Mouse (Mus musculus) forebrain, embryonic 16.5 days (tissue): ENCODE data around the gene Bad. TPM values are rescaled to one million over a fixed set of nuclear protein-coding genes. Genes with fewer than 3 reads are reported as not detected.

Experiments
- ATAC-seq: fragments of 200-750 bp; cut with Nextera tagmentation; 2 replicates; pipeline ENCODE4 v1.8.0; 2017; ENCODE audit warnings: mild to moderate bottlenecking, moderate library complexity
- H3K27ac ChIP-seq: fragments of 300-500 bp; sonication (generic); 2 replicates; pipeline ENCODE4 v1.5.1; 2014; ENCODE audit warnings: low read length, control low read depth
- H3K27me3 ChIP-seq: fragments of 300-500 bp; sonication (generic); replicated peaks from 2 replicates; pipeline ENCODE4 v1.6.1; 2014; ENCODE audit warnings: low read length; ENCODE audit not compliant: control insufficient read depth, insufficient read depth
- H3K36me3 ChIP-seq: fragments of 300-500 bp; sonication (generic); 2 replicates; pipeline ENCODE4 v1.6.1; 2014; ENCODE audit not compliant: control insufficient read depth, insufficient read depth
- H3K4me1 ChIP-seq: fragments of 300-500 bp; sonication (generic); replicated peaks from 2 replicates; pipeline ENCODE4 v1.6.1; 2014; ENCODE audit warnings: low read length; ENCODE audit not compliant: control insufficient read depth, insufficient read depth
- H3K4me2 ChIP-seq: fragments of 300-500 bp; sonication (generic); 2 replicates; pipeline ENCODE4 v1.6.1; 2014; ENCODE audit warnings: mild to moderate bottlenecking, low read length, control low read depth
- H3K4me3 ChIP-seq: fragments of 300-500 bp; sonication (generic); replicated peaks from 2 replicates; pipeline ENCODE4 v1.5.1; 2014; ENCODE audit warnings: mild to moderate bottlenecking, low read length, control low read depth
- H3K9ac ChIP-seq: fragments of 300-500 bp; sonication (generic); replicated peaks from 2 replicates; pipeline ENCODE4 v1.6.1; 2014; ENCODE audit warnings: low read depth, low read length, control low read depth
- H3K9me3 ChIP-seq: fragments of 300-500 bp; sonication (generic); 2 replicates; pipeline ENCODE4 v1.6.1; 2016; ENCODE audit warnings: low read length; ENCODE audit not compliant: control insufficient read depth
- WGBS: fragments of 180-500 bp; shearing (Covaris S2); extraction: QIAGEN DNeasy Blood & Tissue Kit; methylation state at CpG from one replicate; pipeline ENCODE4 v1.1.7; 2014; 5-methylcytosine and 5-hydroxymethylcytosine counted together
- polyA plus RNA-seq: library from polyadenylated mRNA; unstranded; fragments of >200 nt; fragmentation: Nextera tagmentation; extraction: Ambion mirVana; gene quantifications from 2 replicates; pipeline ENCODE4 v1.2.1, GENCODE M21; 2015

Gene Bad
- polyA plus RNA-seq, 1 experiment from 2014 or later = 88.4 TPM

DNA sequence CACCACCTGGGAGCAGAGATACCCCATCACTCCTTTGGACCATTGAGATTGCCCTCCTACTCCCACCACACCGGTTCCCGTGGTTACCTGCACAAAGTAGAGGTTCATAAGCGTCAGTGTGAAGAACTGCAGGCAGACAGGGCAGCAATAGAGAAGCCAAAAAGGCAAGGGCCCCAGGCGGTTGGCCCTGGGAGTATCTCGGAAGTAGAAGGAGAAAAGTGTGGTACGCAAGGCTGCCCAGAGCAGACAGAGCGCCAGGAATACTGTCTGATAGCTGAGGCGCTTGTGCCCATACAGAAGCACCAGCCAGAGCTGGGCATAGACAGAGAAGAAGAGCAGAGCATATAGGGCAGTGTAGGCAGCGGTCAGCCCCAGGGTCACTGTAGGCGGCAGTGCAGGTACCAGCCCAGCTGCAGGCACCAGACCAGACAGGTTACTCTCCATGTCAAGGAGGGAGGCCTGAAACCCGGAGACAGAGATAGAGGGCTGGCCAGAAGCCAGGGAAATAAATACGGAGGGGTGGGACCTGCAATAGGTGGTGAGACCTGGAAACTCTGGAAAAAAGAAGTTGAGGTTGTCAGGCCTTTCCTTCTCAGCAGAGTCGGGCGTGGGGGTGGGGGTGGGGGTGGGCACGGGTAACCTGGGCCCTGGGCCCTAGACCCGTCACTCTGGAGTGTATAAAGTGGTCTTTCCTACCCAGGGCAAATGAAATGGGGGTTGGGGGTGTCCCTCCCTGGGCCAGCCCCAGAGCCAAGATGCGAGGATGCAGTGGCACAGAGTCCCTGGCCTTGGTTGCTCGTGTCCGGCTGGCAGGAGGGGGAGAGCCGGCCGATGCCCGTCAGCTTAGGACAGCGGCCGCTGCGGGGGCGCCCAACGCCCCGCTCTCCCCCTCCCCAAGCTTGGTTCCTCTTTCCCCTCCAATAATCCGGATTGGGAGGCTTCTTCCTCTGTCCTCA is 987 bp upstream of the Bad start:
- H3K9me3 ChIP-seq = no peaks in the 10 kb centered on the region
- peak overlapping the region; percentile 98 for H3K4me3 ChIP-seq
- peak overlapping the region; percentile 99 for H3K4me2 ChIP-seq
- H3K4me1 ChIP-seq = peaks cover 34% of the 10 kb centered on the region
- 18% methylated on average over 29 of the region's 29 CpGs for WGBS
- peak; percentile 2; the same call in 1 of the 2 replicates for ATAC-seq
- no peaks in the 10 kb centered on the region for H3K36me3 ChIP-seq
- H3K9ac ChIP-seq = peak overlapping the region; percentile 99
- peaks cover 7% of the 10 kb centered on the region for H3K27me3 ChIP-seq
- H3K27ac ChIP-seq = no peak overlapping the region; the same call in 1 of the 2 replicates

GRCm38 (mm10) chr19:6942249-6942691 is 609 bp downstream of the Bad start, which contains the start of gene Gpr137:
Gene Gpr137, minus strand, starts transcription at chr19:6942480.
- under 1% methylated on average over 27 of the region's 27 CpGs for WGBS
- peak; percentile 87 for ATAC-seq
- Histone ChIP-seq H3K27me3 (no peaks in the 10 kb centered on the region), H3K27ac (peak within 1 kb of the TSS; percentile 97), H3K9ac (peak within 1 kb of the TSS; percentile 99), H3K36me3 (peaks cover 2% of the 10 kb centered on the region; the same call in 1 of the 2 replicates), H3K9me3 (no peaks in the 10 kb centered on the region), H3K4me3 (peak within 1 kb of the TSS; percentile 98), H3K4me1 (peaks cover 34% of the 10 kb centered on the region), H3K4me2 (peak within 1 kb of the TSS; percentile 99)

DNA sequence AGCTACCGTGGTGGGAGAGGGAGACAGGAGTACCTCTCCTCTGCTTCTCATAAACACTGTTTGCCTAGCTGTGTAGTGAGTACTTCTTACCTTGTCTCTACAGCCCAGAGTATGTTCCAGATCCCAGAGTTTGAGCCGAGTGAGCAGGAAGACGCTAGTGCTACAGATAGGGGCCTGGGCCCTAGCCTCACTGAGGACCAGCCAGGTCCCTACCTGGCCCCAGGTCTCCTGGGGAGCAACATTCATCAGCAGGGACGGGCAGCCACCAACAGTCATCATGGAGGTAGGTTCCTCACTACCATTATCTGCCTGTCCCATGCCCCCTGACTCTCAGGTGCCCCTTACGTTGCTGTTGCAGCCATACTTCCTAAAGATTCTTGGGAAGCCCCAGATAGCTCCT is 1.1 kb downstream of the Bad start:
- peak overlapping the region; percentile 97 for H3K27ac ChIP-seq
- peak overlapping the region; percentile 98 for H3K4me3 ChIP-seq
- H3K9ac ChIP-seq = peak overlapping the region; percentile 99
- no peak for ATAC-seq
- peak overlapping the region; percentile 88 for H3K4me2 ChIP-seq
- peaks cover 2% of the 10 kb centered on the region; the same call in 1 of the 2 replicates for H3K36me3 ChIP-seq
- H3K4me1 ChIP-seq = peaks cover 34% of the 10 kb centered on the region
- no peaks in the 10 kb centered on the region for H3K9me3 ChIP-seq
- 23% methylated on average over 5 of the region's 5 CpGs for WGBS
- no peaks in the 10 kb centered on the region for H3K27me3 ChIP-seq

DNA sequence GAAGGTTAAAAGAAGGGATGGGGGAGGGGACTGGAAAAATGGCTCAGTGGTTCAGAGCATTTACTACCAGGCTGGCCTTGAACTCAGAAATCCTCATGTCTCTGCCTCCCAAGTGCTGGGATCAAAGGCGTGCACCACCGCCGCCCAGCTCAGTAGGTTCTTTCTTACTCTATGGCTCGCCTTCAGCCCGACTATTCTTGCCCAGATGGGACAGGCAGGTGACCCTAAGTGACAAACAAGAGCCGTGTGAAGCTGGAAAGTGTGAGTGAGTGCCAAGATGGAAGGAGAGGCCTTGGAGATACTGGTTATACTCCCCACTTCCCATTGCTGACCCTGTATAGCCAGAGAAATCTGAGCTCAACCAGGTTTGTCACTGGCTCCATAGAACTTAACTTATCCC is 2.0 kb downstream of the Bad start:
- peaks cover 31% of the 10 kb centered on the region for H3K4me1 ChIP-seq
- no peaks in the 10 kb centered on the region for H3K27me3 ChIP-seq
- peaks cover 2% of the 10 kb centered on the region; the same call in 1 of the 2 replicates for H3K36me3 ChIP-seq
- no peaks in the 10 kb centered on the region for H3K9me3 ChIP-seq
- H3K4me2 ChIP-seq = no peak overlapping the region
- no peak overlapping the region for H3K9ac ChIP-seq
- H3K27ac ChIP-seq = no peak overlapping the region
- 96% methylated on average over 6 of the region's 6 CpGs for WGBS
- ATAC-seq = no peak
- no peak overlapping the region for H3K4me3 ChIP-seq

GRCm38 (mm10) chr19:6947742-6948141 is 6.1 kb downstream of the Bad start:
- Histone ChIP-seq H3K27ac (no peak overlapping the region), H3K9ac (no peak overlapping the region), H3K9me3 (no peaks in the 10 kb centered on the region), H3K4me2 (no peak overlapping the region), H3K4me1 (peaks cover 17% of the 10 kb centered on the region), H3K27me3 (no peaks in the 10 kb centered on the region), H3K4me3 (no peak overlapping the region), H3K36me3 (peaks cover 2% of the 10 kb centered on the region; the same call in 1 of the 2 replicates)
- WGBS = 50% methylated on average over 4 of the region's 4 CpGs
- no peak for ATAC-seq

DNA sequence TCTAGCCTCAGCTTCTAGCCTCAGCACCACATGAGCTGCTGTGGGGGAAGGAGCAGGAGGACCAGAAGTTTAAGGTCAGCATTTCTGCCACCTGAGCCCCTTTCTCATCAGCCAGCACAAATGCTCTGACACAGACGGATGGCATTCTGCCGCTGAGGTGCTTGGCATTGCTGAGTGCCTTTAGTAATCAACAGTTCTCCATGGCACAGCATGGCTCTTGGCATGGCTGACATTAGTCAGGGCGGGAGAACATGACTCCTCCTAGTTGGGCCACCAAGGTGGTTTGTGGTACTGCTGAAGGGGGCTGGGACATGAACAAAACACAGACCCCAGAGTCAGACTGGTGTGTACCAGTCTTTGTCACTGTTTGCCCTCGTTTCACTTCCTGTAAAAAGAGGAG is 6.5 kb downstream of the Bad start:
- Histone ChIP-seq H3K4me1 (peaks cover 17% of the 10 kb centered on the region), H3K27me3 (no peaks in the 10 kb centered on the region), H3K9me3 (no peaks in the 10 kb centered on the region), H3K9ac (no peak overlapping the region), H3K27ac (no peak overlapping the region), H3K36me3 (peaks cover 2% of the 10 kb centered on the region; the same call in 1 of the 2 replicates), H3K4me3 (no peak overlapping the region), H3K4me2 (no peak overlapping the region)
- 70% methylated on average over 4 of the region's 4 CpGs for WGBS
- no peak for ATAC-seq

- Histone ChIP-seq H3K36me3 (peaks cover 2% of the 10 kb centered on the region; the same call in 1 of the 2 replicates), H3K27ac (no peak overlapping the region), H3K9me3 (no peaks in the 10 kb centered on the region), H3K9ac (0 out of 2 replicates have a peak overlapping the region, but pooled peaks have one; percentile 7), H3K4me3 (no peak overlapping the region), H3K4me1 (peaks cover 17% of the 10 kb centered on the region), H3K4me2 (no peak overlapping the region), H3K27me3 (no peaks in the 10 kb centered on the region)
- 85% methylated on average over 5 of the region's 5 CpGs for WGBS
- ATAC-seq = no peak
Observed at GRCm38 (mm10) chr19:6949532-6949931, 7.9 kb downstream of the Bad start.

DNA sequence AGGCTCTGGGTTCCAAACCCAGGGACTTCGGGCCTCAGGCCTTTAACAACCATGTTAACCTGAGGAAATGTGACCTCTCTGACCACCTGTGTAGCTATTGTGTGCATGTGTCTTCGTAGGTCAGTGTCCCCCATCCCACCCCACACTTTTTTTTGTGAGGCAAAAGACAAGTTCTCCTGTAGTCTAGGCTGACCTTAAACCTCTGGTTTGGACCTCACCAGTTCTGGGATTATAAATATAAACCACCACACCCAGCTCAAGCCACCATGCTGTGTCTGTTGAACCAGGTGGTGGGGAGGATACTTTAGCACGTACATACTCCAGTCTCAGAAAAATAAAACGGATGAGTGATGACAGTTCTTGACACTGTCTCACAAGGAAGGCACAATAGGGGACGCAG is 8.3 kb downstream of the Bad start:
- Histone ChIP-seq H3K4me3 (peak overlapping the region; percentile 68), H3K4me1 (peaks cover 17% of the 10 kb centered on the region), H3K9ac (peak overlapping the region; percentile 76; the same call in 1 of the 2 replicates), H3K9me3 (no peaks in the 10 kb centered on the region), H3K36me3 (peaks cover 2% of the 10 kb centered on the region; the same call in 1 of the 2 replicates), H3K27me3 (no peaks in the 10 kb centered on the region), H3K27ac (no peak overlapping the region), H3K4me2 (peak overlapping the region; percentile 77)
- WGBS = 51% methylated on average over 5 of the region's 5 CpGs
- ATAC-seq = no peak

- Histone ChIP-seq H3K9ac (peak overlapping the region; percentile 76), H3K4me2 (peak overlapping the region; percentile 77), H3K27me3 (no peaks in the 10 kb centered on the region), H3K4me3 (peak overlapping the region; percentile 68), H3K9me3 (no peaks in the 10 kb centered on the region), H3K36me3 (peaks cover 2% of the 10 kb centered on the region; the same call in 1 of the 2 replicates), H3K4me1 (peaks cover 17% of the 10 kb centered on the region), H3K27ac (peak overlapping the region; percentile 95)
- ATAC-seq = peak; percentile 65
- WGBS = under 1% methylated on average over 28 of the region's 28 CpGs
Observed at GRCm38 (mm10) chr19:6950613-6951153, 9.0 kb downstream of the Bad start.
